Mouse (Mus musculus) olfactory bulb, adult 2 months (tissue): ENCODE results near the gene Olfr1272.

Source experiments
- CTCF ChIP-seq: fragments of 200-500 bp; IDR thresholded peaks from 2 replicates; pipeline ENCODE4 v1.5.1; 2012; ENCODE audit warnings: low read depth, mild to moderate bottlenecking, low read length, moderate library complexity; ENCODE audit not compliant: insufficient read depth
- POLR2A ChIP-seq: fragments of 200-500 bp; IDR thresholded peaks from 2 replicates; pipeline ENCODE4 v1.6.1; 2012; ENCODE audit warnings: mild to moderate bottlenecking, low read depth, low read length, moderate library complexity; ENCODE audit not compliant: insufficient read depth

DNA sequence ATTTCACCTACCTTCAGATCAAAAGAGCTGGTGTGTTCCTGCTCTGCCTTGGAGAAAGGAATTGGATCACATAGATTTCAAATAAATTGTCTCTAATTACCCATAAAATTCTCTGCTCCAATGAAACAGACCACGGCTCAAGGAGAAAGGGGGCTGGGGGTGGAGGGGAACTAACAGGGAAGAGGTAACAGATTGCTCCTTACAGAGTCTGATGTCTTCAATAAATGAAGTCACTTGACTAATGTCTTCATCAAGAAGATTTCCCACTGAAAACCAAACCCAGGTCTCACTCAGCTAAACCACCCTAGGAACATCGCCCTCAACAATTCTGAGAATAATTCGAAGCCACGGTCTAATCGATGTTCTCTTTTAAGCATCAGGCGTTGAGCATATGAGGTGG, at the start of gene Olfr1272:
- TF ChIP-seq CTCF (no peak), POLR2A (no peak)
